Mouse (Mus musculus): Measurements from ENCODE around the gene Vps29.

DNA sequence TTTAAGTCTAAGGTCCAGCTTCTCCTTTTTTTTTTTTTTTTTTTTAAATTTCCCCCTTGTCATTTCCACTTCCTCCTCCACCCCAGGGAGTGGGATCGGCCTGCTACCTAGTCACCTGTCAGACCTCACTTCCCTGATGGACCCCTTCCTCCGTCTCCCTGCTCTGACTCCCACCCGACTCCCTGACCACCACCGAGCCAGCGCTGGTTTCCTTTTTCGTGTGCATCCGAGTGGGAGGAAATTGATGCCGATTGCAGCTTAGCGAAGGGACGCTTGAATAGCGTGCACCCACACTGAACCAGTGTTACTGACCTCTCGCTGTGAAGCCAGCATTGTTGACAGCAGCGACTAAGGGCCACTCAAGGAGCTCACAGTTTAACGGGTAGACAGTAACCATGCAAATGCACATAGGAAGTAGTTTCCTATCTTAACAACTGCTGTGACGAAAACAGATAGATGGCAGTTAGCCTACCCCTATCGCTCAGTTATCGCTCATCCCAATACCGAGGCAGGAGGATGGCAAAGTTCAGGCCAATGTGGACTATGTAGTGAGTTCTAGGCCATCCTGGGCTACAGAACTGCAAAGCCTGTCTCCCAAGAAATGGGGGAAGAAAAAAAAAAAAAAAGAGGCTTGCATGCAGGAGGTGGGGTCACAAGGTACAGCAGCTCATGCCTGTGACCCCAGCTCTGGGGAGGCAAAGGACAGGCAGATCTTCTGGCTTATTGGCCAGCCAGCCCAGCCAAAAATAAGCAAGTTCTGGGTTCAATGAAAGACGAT is 38.2 kb downstream of the Vps29 start:
- TF ChIP-seq POLR2A (IDR thresholded peaks at IDR 0.05; ENCODE audit: control insufficient read depth, low read depth, low read length), result no peak
- TF ChIP-seq CTCF (IDR thresholded peaks at IDR 0.05; ENCODE audit: control insufficient read depth, insufficient read depth, insufficient replicate concordance, low read depth, low read length), result no peak

Data from testis, adult 2 months (tissue).